Mouse (Mus musculus): ENCODE measurements around the gene Gm9945.

DNA sequence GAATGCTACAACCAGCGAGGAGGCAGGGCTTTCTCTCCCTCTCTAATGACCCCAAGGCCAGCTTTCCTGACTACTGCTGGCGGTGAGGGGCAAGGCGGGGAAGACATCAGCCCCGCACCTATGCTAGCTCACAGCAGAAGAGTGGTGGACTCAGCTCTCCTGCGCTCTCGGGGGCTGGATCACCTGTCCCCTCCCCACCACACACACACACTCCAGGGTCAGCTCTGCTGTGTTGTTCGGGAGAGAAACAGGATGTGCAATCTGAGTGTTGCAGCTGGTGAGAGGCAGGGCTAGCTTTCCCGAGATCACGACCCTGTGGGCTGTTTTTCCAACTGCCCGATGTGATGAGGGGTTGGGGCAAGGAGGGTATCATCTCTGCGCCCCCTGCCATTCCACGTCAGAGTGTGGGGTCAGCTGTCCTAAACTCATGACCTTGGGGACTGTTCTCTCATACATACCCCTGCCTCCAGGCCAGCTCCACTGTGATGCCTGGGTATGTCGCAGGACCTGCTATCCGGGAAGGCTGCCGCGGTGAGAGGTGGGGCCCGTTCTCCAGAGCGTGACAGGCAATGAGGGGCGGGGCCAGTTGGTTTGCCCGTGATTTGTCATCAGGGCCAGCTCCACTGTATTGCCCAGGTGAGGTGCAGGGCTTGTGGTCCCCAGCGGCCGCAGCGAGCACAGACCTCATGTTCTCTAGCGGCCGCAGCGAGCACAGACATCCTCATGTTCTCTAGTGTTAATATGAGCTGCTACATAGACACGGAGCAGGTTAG is 7.0 kb downstream of the Gm9945 start:
- TF ChIP-seq CTCF (IDR thresholded peaks at IDR 0.05; ENCODE audit: low read depth) (no peak), EP300 (IDR thresholded peaks at IDR 0.05; ENCODE audit: low read depth) (no peak)

Measured in heart, postnatal 0 days (tissue).